Mouse (Mus musculus): ENCODE measurements around the gene Smarcal1. TPM values are rescaled to one million over a fixed set of nuclear protein-coding genes. Genes with fewer than 3 reads are reported as not detected.

Smarcal1 gene
- polyA plus RNA-seq, 1 experiment from 2014 or later = 7.3 TPM

GRCm38 (mm10) chr1:72601233-72601632 is 18.2 kb downstream of the Smarcal1 start:
- Histone ChIP-seq H3K27ac (replicated peaks) (no peak overlapping the region), H3K9me3 (ENCODE audit: control insufficient read depth, low read length) (no peaks in the 10 kb centered on the region), H3K4me3 (ENCODE audit: low read depth, low read length) (no peak overlapping the region), H3K4me1 (replicated peaks; ENCODE audit: control insufficient read depth, insufficient read depth) (no peaks in the 10 kb centered on the region), H3K4me2 (replicated peaks; ENCODE audit: low read depth) (no peak overlapping the region), H3K9ac (ENCODE audit: low read length) (no peak overlapping the region), H3K36me3 (ENCODE audit: control insufficient read depth, insufficient read depth, low read length) (peaks cover 21% of the 10 kb centered on the region), H3K27me3 (ENCODE audit: control insufficient read depth, insufficient read depth, low read length) (no peaks in the 10 kb centered on the region)
- ATAC-seq (ENCODE audit: low FRiP score, low TSS enrichment) = no peak
- no peak for DNase-seq (ENCODE audit: low spot score)
- WGBS = 83% methylated on average over 7 of the region's 7 CpGs
- TF ChIP-seq CTCF (IDR thresholded peaks at IDR 0.05; ENCODE audit: low read depth) = no peak
- TF ChIP-seq EP300 (optimal IDR thresholded peaks at IDR 0.05) = no peak

GRCm38 (mm10) chr1:72602186-72602585 is 19.1 kb downstream of the Smarcal1 start:
- Histone ChIP-seq H3K4me1 (replicated peaks; ENCODE audit: control insufficient read depth, insufficient read depth) (no peaks in the 10 kb centered on the region), H3K9me3 (ENCODE audit: control insufficient read depth, low read length) (no peaks in the 10 kb centered on the region), H3K36me3 (ENCODE audit: control insufficient read depth, insufficient read depth, low read length) (peaks cover 21% of the 10 kb centered on the region), H3K27me3 (ENCODE audit: control insufficient read depth, insufficient read depth, low read length) (no peaks in the 10 kb centered on the region), H3K4me3 (ENCODE audit: low read depth, low read length) (no peak overlapping the region), H3K27ac (replicated peaks) (no peak overlapping the region), H3K9ac (ENCODE audit: low read length) (no peak overlapping the region), H3K4me2 (replicated peaks; ENCODE audit: low read depth) (no peak overlapping the region)
- TF ChIP-seq EP300 (optimal IDR thresholded peaks at IDR 0.05) (no peak), CTCF (IDR thresholded peaks at IDR 0.05; ENCODE audit: low read depth) (no peak)
- WGBS = 76% methylated on average over 5 of the region's 5 CpGs
- ATAC-seq (ENCODE audit: low FRiP score, low TSS enrichment) = no peak
- no peak for DNase-seq (ENCODE audit: low spot score)

GRCm38 (mm10) chr1:72602803-72603202 is 19.8 kb downstream of the Smarcal1 start:
- no peaks in the 10 kb centered on the region for H3K4me1 ChIP-seq (replicated peaks; ENCODE audit: control insufficient read depth, insufficient read depth)
- 84% methylated on average over 5 of the region's 5 CpGs for WGBS
- ATAC-seq (ENCODE audit: low FRiP score, low TSS enrichment) (no peak), DNase-seq (ENCODE audit: low spot score) (no peak)
- TF ChIP-seq EP300 (optimal IDR thresholded peaks at IDR 0.05) (no peak), CTCF (IDR thresholded peaks at IDR 0.05; ENCODE audit: low read depth) (0 out of 2 replicates have a peak, but pooled peaks have one; percentile 2)
- peaks cover 19% of the 10 kb centered on the region for H3K36me3 ChIP-seq (ENCODE audit: control insufficient read depth, insufficient read depth, low read length)
- no peaks in the 10 kb centered on the region for H3K27me3 ChIP-seq (ENCODE audit: control insufficient read depth, insufficient read depth, low read length)
- H3K9ac ChIP-seq (ENCODE audit: low read length) = no peak overlapping the region
- no peaks in the 10 kb centered on the region for H3K9me3 ChIP-seq (ENCODE audit: control insufficient read depth, low read length)
- H3K4me3 ChIP-seq (ENCODE audit: low read depth, low read length) = no peak overlapping the region
- no peak overlapping the region for H3K4me2 ChIP-seq (replicated peaks; ENCODE audit: low read depth)
- H3K27ac ChIP-seq (replicated peaks) = no peak overlapping the region

GRCm38 (mm10) chr1:72606186-72606673 is 23.2 kb downstream of the Smarcal1 start:
- no peak overlapping the region for H3K4me2 ChIP-seq (replicated peaks; ENCODE audit: low read depth)
- no peaks in the 10 kb centered on the region for H3K4me1 ChIP-seq (replicated peaks; ENCODE audit: control insufficient read depth, insufficient read depth)
- TF ChIP-seq CTCF (IDR thresholded peaks at IDR 0.05; ENCODE audit: low read depth) (no peak), EP300 (optimal IDR thresholded peaks at IDR 0.05) (no peak)
- H3K27me3 ChIP-seq (ENCODE audit: control insufficient read depth, insufficient read depth, low read length) = no peaks in the 10 kb centered on the region
- peaks cover 14% of the 10 kb centered on the region for H3K36me3 ChIP-seq (ENCODE audit: control insufficient read depth, insufficient read depth, low read length)
- no peak for DNase-seq (ENCODE audit: low spot score)
- no peak for ATAC-seq (ENCODE audit: low FRiP score, low TSS enrichment)
- WGBS = 81% methylated on average over 12 of the region's 12 CpGs
- no peak overlapping the region for H3K27ac ChIP-seq (replicated peaks)
- no peak overlapping the region for H3K4me3 ChIP-seq (ENCODE audit: low read depth, low read length)
- H3K9ac ChIP-seq (ENCODE audit: low read length) = no peak overlapping the region
- H3K9me3 ChIP-seq (ENCODE audit: control insufficient read depth, low read length) = no peaks in the 10 kb centered on the region

GRCm38 (mm10) chr1:72609129-72609528 is 26.1 kb downstream of the Smarcal1 start:
- ATAC-seq (ENCODE audit: low FRiP score, low TSS enrichment) = no peak
- 82% methylated on average over 10 of the region's 10 CpGs for WGBS
- no peaks in the 10 kb centered on the region for H3K27me3 ChIP-seq (ENCODE audit: control insufficient read depth, insufficient read depth, low read length)

GRCm38 (mm10) chr1:72609887-72610877 is 27.1 kb downstream of the Smarcal1 start:
- TF ChIP-seq CTCF (IDR thresholded peaks at IDR 0.05; ENCODE audit: low read depth) = peak; percentile 54
- TF ChIP-seq EP300 (optimal IDR thresholded peaks at IDR 0.05) = no peak
- 77% methylated on average over 23 of the region's 23 CpGs for WGBS

More at GRCm38 (mm10) chr1:72609129-72609528, 26.1 kb downstream of the Smarcal1 start:
- Histone ChIP-seq H3K4me1 (replicated peaks; ENCODE audit: control insufficient read depth, insufficient read depth) (no peaks in the 10 kb centered on the region), H3K27ac (replicated peaks) (no peak overlapping the region), H3K4me3 (ENCODE audit: low read depth, low read length) (no peak overlapping the region), H3K9ac (ENCODE audit: low read length) (no peak overlapping the region), H3K36me3 (ENCODE audit: control insufficient read depth, insufficient read depth, low read length) (peaks cover 22% of the 10 kb centered on the region), H3K9me3 (ENCODE audit: control insufficient read depth, low read length) (no peaks in the 10 kb centered on the region), H3K4me2 (replicated peaks; ENCODE audit: low read depth) (no peak overlapping the region)
- TF ChIP-seq EP300 (optimal IDR thresholded peaks at IDR 0.05) = no peak
- no peak for DNase-seq (ENCODE audit: low spot score)

More at GRCm38 (mm10) chr1:72609887-72610877, 27.1 kb downstream of the Smarcal1 start:
- Histone ChIP-seq H3K4me2 (replicated peaks; ENCODE audit: low read depth) (no peak overlapping the region), H3K4me3 (ENCODE audit: low read depth, low read length) (no peak overlapping the region), H3K9me3 (ENCODE audit: control insufficient read depth, low read length) (no peaks in the 10 kb centered on the region), H3K36me3 (ENCODE audit: control insufficient read depth, insufficient read depth, low read length) (peaks cover 28% of the 10 kb centered on the region), H3K9ac (ENCODE audit: low read length) (no peak overlapping the region), H3K27ac (replicated peaks) (no peak overlapping the region), H3K4me1 (replicated peaks; ENCODE audit: control insufficient read depth, insufficient read depth) (no peaks in the 10 kb centered on the region), H3K27me3 (ENCODE audit: control insufficient read depth, insufficient read depth, low read length) (no peaks in the 10 kb centered on the region)
- ATAC-seq (ENCODE audit: low FRiP score, low TSS enrichment) (no peak), DNase-seq (ENCODE audit: low spot score) (no peak)

All from stomach, postnatal 0 days (tissue).